Mouse (Mus musculus) left cerebral cortex, postnatal 25 days (tissue): ENCODE measurements around the gene Tpsg1. TPM values are rescaled to one million over a fixed set of nuclear protein-coding genes. Genes with fewer than 3 reads are reported as not detected.
A peak's percentile ranks its signal among the peaks of the same experiment; 100 is the strongest.

ENCODE experiments used
- DNase-seq, 2 experiments: peaks; one replicate each; pipeline ENCODE4 v3.0.0; 2022; ENCODE audit warnings: low spot score in 2 of 2, mixed read lengths in 1 of 2
- intact Hi-C: fragments of 180-260 bp; cut with DNase I; formaldehyde crosslinking; loops from one replicate; pipeline ENCODE4 v1.15.1; 2025
- total RNA-seq, 2 experiments: library from RNA; stranded (reverse); gene quantifications; 2 replicates each; pipeline ENCODE4 v1.2.3; 2021

Gene Tpsg1
- total RNA-seq, 2 experiments from 2014 or later: not detected

DNA sequence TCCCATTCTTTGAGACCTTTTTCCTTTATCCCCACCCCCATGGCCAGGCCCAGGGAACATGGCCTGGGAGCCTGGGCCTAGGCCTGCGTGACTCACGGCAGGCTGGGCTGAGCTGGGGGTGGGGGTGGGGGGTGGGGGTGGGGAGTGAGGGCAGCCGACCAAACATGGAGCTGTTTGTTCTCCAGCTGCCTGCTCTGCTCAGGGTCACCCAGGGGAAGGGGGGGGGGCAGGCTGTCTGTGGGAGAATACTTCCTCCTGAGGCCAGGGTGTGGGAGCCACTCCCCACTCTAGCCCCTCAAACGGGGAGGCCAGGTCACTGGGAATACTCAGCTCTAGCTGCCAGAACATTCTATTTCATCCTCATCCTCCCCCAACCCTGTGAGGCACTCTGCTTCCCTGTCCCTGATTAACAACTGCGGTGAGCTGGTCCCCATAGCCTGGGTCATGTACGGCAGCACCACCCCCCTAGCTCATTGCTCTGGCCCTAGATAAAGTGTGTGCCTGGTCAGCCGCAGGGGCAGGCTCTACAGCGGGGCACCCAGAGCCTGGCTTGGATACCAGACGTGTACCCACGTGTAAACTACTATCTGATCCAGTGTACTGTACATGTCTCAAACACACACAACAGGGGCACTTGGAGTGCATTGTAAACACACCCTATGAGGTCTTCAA, 36.3 kb downstream of the Tpsg1 start:
- DNase-seq: no peak
- intact Hi-C loops: no loop called here

DNA sequence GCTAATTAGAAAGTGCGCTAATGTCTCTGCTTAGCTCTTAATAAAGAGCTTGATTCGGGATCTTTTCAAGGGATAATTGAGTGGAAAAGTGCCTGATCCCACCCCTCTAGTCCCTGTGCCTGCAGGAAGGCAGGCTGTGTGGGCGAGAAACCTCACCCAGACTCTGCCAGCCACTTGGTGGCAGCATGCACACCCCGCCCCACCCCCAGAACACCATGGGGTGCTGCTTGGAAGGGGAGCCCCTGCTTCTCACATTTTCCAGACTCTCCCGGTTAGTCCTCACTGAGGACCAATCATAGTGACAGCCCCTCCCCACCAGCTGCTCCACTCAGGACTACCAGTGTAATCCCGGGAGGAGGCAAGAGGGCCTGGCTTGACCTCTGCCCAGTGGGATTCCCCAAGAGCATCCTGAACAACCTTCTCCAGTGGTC, 37.0 kb downstream of the Tpsg1 start:
- intact Hi-C loops: no loop called here
- DNase-seq: peak; percentile 43 to 62

DNA sequence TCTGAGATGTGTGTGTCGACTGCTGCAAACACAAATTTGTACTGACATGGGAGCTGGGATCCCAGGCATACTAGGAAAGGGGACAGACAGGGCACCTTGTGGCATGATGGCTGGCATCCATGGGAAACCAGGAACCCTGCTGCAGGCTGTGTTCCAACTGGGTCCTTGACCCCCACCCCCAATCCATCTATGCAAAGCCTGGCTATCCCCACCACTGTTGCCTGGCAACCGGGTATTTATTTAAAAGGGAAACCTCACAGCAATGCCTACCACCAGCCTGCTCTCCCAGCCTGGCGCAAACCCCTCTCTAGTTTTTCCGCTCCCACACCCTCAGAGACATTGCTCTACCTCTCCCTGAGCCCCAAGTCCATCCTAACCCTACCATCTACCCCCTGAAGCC, 38.3 kb downstream of the Tpsg1 start:
- intact Hi-C loops: no loop called here
- peak in 1 of 2 experiments; percentile 44 for DNase-seq

DNA sequence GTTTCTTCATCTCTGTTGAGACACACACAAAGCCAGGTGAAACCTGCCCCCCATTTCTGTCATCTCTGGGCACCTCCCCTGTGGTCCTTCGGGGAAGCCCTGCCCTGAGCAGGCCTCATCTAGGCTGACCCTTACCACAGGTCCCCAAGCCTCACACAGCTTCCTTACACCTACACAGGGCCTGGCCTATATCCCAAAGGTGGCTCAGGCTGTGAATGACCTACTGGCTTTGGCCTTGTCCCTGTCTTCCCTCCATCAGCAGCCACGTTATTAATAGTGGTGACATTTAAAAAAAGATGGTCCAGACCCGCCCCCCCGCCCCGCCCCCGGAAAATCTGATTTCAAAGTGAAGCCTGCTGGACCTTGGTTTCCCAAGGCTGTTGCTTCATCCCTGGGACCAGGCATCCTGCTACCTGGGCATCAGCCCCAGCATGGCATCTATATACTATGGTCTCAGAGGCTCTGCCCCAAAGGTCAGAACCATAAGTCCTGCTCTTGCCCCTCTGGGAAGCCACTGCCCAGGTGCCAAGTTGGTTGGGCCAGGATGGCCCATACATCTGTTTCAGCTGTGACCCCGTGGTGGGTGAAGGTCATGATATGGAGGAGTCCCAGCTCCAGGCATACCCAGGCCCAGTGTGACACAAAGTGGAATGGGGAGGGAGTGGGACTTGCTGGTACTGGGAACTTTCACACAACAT, 39.4 kb downstream of the Tpsg1 start:
- intact Hi-C loops: no loop called here
- DNase-seq: no peak

DNA sequence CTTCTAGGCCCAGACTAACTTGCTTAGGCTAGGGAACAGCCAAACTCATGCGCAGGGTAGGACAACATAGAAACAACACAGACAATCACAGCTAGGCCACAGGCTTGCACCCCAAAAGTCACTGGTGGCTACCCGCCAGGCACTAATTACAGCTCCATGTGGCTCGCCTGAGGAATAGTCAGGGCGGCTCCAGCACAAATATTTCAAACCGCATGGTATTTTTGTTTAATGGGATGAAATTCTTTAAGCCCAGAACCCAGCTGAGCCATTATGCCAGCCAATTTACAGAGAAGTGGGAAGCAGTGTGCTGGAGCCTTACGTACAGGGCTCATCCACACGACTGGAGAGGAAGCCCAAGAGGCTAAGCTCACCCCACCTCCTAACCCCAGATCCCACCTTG, 40.5 kb downstream of the Tpsg1 start:
- DNase-seq: no peak
- intact Hi-C loops: loop anchor here (2.0 kb wide), 1 partner anchor 21 kb away; no protein-coding TSS in a partner anchor

DNA sequence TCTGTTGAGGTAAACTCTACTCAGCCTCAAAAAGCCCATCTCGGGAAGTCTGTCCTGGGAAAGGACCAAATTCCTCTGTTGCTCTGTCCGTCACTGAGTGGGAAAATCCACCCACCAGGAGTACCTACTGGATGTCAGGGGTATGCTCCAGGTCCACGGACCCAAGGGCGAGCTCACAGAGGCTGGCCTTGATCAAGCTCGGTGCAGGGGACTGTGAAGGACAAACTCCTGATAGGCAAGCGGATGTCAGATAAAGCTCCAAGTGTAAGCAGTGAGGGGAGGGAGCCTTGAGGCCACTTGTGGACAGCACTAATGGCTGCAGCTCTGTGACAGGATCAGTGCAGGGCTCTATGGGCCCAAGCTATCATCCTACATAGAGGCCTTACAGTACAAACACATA, 41.1 kb downstream of the Tpsg1 start:
- intact Hi-C loops: loop anchor here (2.0 kb wide), 1 partner anchor 21 kb away; no protein-coding TSS in a partner anchor
- DNase-seq: no peak

DNA sequence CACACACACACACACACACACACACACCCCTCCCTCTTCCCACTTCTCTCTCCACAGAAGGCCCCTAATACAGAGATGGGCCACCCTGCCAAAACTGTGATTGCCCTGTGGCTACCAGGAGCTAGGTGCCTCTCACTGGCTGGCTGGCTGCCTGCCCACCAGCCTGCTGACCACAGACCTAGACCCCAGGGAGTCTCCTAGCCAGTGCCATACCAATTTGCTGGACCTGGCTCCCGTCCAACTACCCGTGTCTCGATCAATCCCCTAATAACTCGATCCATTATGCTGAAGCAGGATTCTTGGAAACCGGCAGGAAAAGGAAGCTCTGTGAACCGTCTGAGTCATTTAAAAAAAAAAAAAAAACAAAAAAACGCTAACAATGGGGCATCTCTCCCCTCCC, 41.7 kb downstream of the Tpsg1 start:
- DNase-seq: no peak
- intact Hi-C loops: loop anchor here (2.0 kb wide), 1 partner anchor 20 kb away; no protein-coding TSS in a partner anchor

DNA sequence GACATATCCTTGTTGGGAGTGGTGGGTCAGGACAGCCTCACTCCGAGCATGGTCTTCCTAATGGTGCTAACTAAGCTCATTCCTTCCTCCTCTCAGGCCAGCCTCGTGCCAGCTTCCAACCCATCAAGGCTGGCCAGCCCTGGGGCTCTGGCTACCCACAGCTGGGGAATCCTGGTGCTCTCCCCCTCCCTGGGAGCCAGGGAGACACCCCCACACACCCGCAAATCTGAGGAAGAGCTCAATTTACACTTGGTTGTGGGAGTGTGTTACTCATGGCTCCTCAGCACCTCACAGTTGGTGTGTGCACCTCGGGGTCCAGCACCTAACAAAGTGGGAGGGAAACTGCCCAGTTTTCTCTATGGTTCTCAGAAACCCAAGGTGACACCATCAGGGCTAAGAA, 42.2 kb downstream of the Tpsg1 start:
- intact Hi-C loops: loop anchor here (2.0 kb wide), 1 partner anchor 20 kb away; no protein-coding TSS in a partner anchor
- peak; percentile 55 to 85 for DNase-seq

DNA sequence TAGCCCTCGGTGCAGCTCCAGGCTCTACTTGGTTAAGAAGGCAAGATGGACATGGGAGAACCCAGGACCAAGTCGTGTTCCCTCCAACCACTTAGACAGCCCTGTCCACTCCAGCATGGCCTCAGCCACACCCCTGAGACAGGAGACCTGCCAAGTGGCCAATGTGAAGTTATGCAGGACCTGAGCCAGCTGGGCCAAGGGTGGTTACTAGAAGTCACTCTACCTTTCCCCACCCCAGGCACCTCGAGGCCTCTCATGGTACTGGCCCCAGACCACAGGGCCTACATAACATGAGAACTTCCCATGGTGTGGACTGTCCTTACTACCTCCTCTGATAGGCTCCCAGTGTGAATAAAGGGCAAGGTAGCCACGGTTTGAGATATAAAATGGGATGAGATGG, 45.1 kb downstream of the Tpsg1 start:
- DNase-seq: no peak
- intact Hi-C loops: no loop called here

DNA sequence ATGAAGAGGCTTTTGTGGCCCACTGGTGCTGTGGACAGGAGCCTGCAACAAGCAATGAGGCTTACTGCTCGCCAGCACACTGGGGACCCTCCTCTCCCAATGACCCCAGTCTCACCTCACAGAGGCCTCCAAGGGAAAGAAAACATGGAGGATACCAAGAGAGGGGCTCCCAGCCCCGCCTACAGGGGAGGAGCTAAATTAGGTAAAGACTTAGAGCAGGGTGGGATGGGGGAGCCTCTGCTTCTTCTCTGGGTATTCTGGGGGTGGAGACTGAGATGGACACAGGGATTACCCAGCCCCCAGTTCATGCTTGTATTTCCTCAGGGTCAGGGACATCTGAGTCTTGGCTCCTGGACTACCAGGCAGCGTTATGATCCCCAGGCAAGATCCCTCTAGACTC, 45.8 kb downstream of the Tpsg1 start:
- no peak for DNase-seq
- intact Hi-C loops: no loop called here

DNA sequence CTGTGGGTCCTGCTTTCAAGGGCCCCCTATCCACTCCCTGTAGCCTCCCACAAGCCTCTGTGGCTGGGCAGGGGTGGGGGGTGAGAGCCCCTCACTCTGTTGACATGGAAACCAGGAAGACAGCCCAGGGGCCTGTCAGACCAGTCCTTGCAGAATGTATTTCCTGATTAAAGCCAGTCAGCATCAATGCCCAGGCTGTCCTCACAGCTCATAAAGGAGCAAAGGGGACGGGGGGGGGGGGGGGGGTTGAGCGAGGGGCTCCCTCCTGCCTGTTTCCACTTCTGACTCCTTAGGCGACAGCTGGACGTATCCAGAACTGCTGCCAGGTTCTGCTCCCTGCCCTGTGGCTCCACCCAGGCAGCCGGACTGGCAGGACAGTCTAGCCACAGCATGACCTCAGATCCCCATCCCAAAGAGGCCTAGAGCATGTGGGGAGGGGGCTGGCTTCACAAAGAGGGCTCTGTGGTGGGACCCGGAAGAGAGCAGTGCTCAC, 46.4 kb downstream of the Tpsg1 start:
- intact Hi-C loops: no loop called here
- no peak for DNase-seq

DNA sequence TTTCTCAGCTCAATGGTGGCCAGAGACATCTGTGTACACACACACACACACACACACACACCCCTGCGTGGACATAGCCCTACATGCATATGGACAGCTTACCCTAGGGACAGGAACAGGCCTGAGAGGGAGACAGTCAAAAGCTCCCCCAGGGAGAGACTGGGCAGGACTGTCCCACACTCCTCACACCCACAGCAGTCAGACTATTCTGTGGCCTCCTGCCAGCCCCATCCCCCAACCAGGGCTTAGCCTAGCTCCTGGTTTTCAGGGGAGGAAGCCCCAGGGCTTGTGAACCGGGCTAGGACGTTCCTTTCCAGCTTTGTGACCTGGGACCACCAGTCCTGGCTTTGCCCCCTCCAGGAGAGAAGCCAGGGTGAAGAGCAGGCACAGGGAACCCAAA, 47.1 kb downstream of the Tpsg1 start:
- intact Hi-C loops: no loop called here
- no peak for DNase-seq

DNA sequence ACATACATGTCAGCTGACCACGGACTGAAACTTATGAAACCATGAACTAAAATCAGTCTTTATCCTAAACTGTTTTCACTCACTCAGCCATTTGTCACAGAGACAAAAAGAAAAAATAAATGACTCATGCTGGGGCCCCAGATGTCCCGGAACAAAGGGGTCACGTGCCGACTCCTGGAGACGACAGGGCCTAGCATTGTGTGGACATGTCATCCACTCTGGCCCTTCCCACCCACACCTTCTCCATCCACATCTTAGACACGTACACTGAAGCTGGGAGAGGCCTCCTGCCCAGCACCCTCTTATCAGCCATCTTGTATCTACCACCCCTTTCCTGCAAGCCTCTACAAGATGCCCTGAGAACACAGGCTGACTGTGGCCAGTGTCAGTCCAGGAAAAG, 48.9 kb downstream of the Tpsg1 start:
- intact Hi-C loops: no loop called here
- no peak for DNase-seq

DNA sequence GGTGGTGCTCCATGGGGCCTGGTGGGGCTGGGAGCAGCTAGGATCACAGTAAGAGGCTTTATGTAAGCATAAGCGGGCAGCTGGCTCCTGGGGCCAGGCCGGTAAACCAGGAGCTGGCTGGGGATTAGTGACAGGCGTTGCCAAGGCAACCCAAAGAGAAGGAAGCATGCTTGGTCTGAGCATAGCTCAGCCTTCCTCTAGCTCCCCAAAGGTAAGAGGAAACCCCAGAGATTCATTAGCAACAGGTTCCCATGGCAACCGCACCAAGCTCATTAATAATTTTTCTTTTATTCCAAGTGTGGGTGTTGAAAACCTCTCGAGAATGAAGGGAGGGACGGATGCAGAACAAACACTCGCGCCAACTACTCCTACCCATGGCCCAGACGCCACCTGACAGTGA, 49.9 kb downstream of the Tpsg1 start:
- intact Hi-C loops: no loop called here
- peak; percentile 40 to 58 for DNase-seq

DNA sequence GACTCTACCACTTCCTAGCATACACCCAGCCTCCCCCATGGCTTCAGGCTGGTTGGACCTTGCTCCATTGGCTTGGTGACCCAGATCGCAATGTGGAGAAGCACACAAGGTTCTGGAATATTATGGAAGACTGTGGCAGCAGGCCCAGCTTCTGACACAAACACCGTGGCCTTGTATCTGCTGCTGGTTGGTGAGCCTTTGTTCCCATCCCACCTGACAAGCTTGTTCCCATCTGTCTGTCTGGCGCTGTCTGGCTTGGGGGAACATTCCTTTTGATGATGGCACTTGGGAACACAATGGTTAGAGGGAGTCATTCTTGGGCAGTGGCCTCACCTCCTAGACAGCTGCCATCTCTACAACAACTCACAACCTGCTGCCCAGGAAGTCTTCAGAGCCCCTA, 51.9 kb downstream of the Tpsg1 start:
- no peak for DNase-seq
- intact Hi-C loops: no loop called here

Other genes with a start within 250 kb of the Tpsg1 start
- under 1 TPM; 0.46 to 0.76 TPM for gene Ptx4, start 248.5 kb upstream of the Tpsg1 start, total RNA-seq
- gene Clcn7, start 235.9 kb upstream of the Tpsg1 start, total RNA-seq: 10 to 100 TPM; 51.4 to 52.3 TPM
- gene Ccdc154, start 206.8 kb upstream of the Tpsg1 start, total RNA-seq: under 1 TPM; 0.14 TPM
- gene Gm38655, start 193.8 kb upstream of the Tpsg1 start, total RNA-seq: not detected
- gene BC003965, start 184.7 kb upstream of the Tpsg1 start, total RNA-seq: 10 to 100 TPM; 19.9 to 21.3 TPM
- gene Unkl, start 180.9 kb upstream of the Tpsg1 start, total RNA-seq: 10 to 100 TPM; 37.3 to 38.6 TPM
- 10 to 100 TPM; 71.3 to 79.8 TPM for gene Gnptg, start 129.1 kb upstream of the Tpsg1 start, total RNA-seq
- gene Tsr3, start 129.1 kb upstream of the Tpsg1 start, total RNA-seq: 10 to 100 TPM; 24.6 to 25.4 TPM
- gene Baiap3, start 112.9 kb upstream of the Tpsg1 start, total RNA-seq: 10 to 100 TPM; 17.9 to 28.6 TPM
- 100 to 1,000 TPM; 209 to 215 TPM for gene Ube2i, start 94.7 kb upstream of the Tpsg1 start, total RNA-seq
- not detected for gene Prss34, start 70.9 kb upstream of the Tpsg1 start, total RNA-seq
- gene Prss28, start 60.6 kb upstream of the Tpsg1 start, total RNA-seq: not detected
- not detected for gene Prss29, start 50.6 kb upstream of the Tpsg1 start, total RNA-seq
- not detected for gene Tpsab1, start 23.7 kb upstream of the Tpsg1 start, total RNA-seq
- gene Tpsb2, start 3.0 kb upstream of the Tpsg1 start, total RNA-seq: not detected
- gene Cacna1h, start 64.5 kb downstream of the Tpsg1 start, total RNA-seq: 10 to 100 TPM; 39.0 to 39.5 TPM
- 1 to 10 TPM; 1.9 to 2.9 TPM for gene Tekt4, start 85.3 kb downstream of the Tpsg1 start, total RNA-seq
- under 1 TPM in 1 of 2 experiments, not detected in 1; 0.60 TPM for gene Sstr5, start 128.0 kb downstream of the Tpsg1 start, total RNA-seq
- 10 to 100 TPM; 52.1 to 55.3 TPM for gene Sox8, start 201.4 kb downstream of the Tpsg1 start, total RNA-seq
- gene Lmf1, start 209.8 kb downstream of the Tpsg1 start, total RNA-seq: 10 to 100 TPM; 20.4 to 23.7 TPM